Mouse (Mus musculus) ES-CJ7 (cell line): ENCODE data around the gene Dnajb12.
"Not testable (repeated sequence)": the region's sequence is repeated elsewhere in the genome, so short reads cannot be mapped to it uniquely, and the experiment has no call there.

Source experiments
- DNase-seq: peaks from one replicate; pipeline ENCODE4 v3.0.0; 2011; ENCODE audit warnings: low read depth, low spot score

Dnajb12 gene

DNA sequence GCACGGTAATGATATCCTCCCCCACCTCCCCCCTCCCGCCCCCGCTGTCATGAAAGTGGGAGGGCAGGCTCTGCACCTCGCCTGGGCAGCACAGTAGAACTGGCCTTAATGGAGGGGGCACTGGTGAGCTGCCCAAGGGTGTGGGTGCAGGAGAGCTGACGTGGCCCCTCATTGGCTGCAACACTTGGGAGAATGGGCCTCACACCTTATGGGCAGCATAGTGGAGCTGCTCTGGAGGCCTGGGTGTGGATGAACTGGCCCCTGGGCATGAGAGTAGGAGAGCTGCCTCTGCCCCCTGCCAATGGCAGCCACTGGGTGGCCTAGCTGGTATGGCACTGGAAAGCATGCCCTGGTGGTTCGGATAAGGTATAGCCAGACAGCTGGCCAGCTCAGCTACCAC lies 9.3 kb upstream of the Dnajb12 start:
- DNase-seq: no peak

DNA sequence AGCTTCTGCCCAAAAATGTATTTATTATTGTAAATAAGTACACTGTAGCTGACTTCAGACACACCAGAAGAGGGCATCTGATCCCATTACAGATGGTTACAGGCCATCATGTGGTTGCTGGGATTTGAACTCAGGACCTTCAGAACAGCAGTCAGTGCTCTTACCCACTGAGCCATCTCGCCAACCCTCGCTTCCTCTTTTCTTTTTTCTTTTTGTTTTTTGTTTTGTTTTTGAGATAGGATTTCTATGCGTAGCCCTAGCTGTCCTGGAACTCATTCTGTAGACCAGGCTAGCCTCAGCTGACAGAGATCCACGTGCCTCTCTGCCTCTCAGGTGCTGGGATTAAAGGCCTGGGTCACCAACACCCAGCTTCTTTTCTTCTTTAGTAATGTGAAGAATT lies 6.7 kb upstream of the Dnajb12 start:
- DNase-seq: not testable (repeated sequence)

DNA sequence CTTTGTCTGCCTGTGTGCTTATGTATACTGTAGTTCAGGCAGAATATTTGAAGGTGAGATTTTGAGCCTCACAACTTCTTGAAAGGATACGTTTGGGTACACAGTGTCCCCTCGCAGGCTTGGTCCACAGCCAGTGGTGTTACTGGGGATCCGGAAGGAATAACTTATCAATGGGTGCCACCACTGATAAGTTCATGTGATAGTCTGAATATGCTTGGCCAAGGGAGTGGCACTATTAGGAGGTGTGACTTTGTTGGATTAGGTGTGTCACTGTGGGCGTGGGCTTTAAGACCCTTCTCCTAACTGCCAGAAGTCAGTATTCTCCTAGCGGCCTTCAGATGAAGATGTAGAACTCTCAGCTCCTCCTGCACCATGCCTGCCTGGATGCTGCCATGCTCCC lies 6.2 kb upstream of the Dnajb12 start:
- DNase-seq: no peak

DNA sequence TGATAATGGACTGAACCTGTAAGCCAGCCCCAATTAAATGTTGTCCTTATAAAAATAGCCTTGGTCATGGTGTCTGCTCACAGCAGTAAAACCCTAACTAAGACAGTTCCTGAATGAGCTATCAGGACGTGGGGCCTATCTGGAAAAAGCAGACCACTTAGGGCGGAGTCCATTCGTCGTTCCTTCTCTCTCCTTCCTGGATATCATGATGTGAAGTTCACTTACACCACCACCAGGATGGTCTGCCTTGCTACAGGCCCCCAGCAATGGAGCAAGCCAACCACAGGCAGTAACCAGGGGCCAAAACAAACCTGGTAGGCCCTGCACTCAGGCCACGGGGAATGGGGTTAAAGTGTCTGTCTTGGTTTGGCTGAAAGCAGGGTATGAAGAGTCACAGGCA lies 5.7 kb upstream of the Dnajb12 start:
- no peak for DNase-seq

DNA sequence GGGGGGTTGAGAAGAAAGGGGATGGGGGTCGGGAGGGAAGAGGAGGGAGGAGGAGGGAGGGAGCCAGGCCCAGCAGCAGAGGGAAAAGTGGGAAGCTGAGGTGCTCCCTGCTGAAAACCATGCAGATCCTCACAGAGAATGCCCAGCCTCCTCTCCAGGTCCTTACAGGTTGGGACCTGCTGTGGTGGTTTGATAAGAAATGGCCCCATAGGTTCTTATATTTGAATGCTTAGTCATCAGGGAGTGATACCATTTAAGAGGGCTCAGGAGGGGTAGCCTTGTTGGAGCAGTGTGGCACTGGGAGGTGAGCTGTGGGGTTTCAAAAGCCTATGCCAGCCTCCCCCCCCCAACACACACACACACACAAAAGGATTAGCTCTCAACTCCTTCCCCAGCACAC lies 4.0 kb upstream of the Dnajb12 start:
- no peak for DNase-seq

DNA sequence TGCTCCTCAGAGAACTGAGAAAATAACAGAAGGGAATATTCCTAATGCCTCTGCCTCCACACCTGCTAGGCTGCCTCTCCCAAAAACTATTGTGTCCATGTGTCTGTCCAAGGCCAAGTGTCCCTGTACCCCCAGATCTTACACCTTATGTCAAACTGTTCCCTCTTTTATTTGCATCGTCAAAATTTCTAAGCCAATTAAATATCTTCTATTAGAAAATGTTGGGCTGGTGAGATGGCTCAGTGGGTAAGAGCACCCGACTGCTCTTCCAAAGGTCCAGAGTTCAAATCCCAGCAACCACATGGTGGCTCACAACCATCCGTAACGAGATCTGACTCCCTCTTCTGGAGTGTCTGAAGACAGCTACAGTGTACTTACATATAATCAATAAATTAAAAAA lies 2.7 kb upstream of the Dnajb12 start:
- not testable (repeated sequence) for DNase-seq

DNA sequence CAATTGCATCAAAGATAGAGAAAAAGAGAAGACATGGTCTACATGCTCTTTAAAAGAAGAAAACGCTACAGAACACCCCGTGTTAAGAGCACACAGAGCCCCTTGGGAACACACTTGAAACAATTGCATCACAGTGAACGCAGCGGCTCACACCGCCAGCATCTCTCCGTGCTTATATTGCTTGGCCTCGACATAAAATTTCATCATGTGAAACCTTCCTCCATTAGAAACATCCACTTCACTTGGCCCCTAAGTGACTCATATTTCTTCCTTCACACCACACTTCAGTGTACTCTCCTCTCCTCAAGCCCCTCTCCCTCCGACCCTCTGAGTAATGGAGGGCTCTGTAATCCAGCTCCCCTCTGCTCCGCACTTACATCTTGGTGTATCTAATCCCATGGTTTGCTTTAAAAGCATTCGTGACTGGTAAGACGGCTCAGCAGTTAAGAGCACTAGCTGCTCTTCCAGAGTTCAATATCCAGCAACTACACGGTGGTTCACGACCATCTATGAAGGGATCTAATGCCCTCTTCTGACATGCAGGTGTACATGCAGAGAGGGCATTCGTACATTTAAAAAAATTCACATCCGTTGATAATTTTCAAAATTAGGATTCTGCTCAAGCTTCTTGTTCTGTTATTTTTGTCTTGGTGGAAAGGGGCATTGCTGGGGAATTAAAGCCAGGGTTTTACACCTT lies 1.8 kb upstream of the Dnajb12 start:
- DNase-seq: no peak

DNA sequence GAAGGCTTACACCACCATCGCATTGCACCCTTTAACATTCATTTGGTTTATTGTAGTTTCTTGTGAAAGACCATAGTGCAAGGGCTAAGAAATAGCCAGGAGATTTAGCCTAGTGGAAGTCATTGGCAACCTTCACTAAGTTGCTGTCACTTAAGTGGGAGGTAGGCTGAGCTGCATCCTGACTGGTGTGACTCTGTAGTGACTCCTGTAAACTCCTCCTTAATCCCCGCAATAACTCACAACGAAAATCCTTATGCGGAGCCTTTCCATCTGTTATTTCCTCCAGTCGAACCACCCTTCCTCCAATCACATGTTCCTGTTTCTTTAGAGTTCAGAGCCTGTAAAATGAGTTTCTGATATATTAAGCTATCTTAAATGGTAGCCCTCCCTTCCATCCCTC lies 533 bp upstream of the Dnajb12 start:
- DNase-seq: no peak

DNA sequence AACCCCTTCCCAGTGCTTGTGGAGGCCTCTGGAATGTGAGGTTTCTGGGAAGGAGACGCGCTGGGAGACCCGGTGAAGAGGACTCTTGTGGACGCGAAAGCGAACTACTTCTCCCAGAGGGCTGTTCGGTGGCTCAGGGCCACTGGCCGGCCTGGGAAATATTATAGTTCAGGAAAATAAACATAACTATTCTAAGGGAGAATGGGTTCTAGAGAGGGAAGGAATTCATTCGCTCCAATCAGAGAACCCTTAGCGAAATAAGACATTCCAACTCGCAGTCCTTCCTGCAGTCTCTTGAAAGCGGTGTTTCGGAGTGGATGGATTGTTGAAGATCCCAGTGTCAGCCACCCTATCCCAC lies 652 bp downstream of the Dnajb12 start:
- DNase-seq: no peak

DNA sequence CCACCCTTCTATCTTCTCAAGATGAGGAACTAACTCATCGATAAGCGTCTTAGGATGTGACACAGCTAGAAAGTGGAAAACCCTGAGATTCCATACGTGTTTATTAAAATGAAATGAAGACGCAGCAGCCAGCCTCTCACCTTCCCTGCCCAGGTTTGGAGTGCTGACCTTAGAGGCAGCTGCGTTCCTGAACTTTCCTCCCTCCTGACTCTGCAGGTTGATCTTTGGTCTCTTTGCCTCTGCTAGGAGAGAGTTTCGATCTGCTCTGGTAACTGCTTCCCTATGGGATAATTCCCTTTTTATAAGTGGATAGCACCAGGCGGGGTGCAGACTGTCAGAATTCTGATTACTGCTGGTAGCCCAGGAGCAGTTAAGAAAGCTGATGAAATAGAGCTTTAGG lies 1.5 kb downstream of the Dnajb12 start:
- DNase-seq: no peak

DNA sequence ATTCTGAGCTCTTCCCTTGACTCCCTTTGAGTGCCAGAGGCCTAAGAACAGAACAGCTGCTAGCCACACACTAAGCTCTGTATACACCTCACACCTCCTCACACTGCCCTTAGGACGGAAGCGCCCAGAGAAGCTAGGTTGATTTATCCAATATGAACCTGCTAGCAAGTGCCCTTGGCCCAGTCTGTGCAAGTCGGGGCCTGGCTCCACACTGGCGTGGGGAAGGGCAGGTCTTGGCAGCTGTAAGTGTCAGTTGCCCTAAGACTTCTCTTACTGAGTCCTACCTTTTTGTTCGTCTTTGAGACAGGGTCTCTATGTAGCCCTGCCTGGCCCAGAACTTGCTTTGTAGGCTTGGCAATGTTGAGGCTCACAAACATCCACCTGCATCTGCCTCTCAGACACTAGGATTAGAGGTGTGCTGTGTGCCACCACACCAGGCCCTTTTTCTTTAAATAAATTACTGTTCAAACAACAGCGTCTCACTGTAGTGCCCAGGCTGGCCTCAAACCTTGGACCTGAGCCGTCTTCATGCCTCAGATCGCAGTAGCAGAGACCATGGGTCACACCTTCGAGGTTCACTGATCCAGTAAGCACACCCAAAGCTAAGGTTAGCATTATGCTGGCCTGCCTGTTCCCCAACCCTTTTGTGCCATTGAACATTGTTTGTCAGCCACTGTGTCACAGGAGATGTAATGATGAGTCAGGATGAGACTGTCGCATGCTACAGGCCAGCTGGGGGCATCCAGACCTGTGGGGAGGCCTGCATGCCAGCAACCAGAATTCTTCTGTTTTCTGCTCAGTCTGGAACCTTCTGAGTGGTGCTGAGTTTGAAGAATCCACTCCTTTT lies 5.2 kb downstream of the Dnajb12 start:
- DNase-seq: no peak

DNA sequence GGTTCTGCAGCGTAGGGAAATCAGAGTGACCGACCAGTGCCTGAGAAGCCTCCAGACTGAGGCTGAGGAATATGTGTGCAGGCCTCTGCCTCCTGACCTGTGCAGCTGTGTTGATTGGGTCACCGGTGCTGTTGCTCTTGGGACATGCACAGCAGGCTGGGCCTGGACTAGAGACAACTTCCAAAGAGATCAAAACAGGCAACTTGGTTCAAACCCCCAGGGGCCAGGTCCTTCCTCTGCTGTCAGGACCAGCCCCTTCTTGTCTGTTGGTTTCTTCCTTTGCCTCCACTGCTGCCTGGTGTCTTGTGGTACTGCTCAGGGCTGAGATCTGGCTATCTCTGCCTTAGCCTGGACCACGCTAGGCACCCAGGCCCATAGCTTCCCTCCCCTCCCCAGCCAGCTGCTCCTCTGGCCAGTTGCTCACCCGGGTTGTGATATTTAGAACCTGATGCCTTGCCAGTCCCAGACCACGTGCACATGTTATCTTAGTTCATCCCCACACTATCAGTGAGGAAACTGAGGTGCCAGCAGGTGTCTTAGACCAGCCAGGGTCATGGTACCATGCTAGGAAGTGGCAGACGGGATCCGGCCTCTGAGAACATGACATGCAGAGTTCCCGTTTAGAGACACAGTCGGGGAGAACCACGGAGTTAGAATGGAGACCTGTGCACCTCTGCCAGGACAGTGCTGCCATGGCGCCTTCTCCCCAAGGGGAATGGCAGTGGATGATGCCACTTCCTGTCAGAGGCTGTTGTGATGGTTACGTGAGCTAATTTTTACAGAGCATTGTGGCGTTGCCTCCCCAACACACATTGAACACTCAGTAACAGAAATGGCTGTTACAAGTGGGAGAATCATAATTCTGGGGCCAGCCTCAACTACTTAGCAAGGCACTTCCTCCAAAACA lies 6.1 kb downstream of the Dnajb12 start:
- DNase-seq: no peak

DNA sequence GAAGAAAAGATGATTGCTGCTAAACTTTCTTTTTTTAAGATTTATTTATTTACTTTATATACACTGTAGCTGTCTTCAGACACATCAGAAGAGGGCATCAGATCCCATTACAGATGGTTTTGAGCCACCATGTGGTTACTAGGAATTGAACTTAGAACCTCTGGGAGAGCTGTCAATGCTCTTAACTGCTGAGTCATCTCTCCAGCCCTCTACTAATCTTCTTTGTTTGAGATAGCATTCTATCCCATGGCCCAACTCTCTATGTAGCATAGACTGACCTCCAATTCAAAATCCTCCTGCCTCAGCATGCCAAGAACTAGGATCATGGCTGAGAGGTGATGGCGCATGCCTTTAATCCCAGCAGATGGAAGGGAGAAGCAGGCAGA lies 6.7 kb downstream of the Dnajb12 start:
- no peak for DNase-seq

DNA sequence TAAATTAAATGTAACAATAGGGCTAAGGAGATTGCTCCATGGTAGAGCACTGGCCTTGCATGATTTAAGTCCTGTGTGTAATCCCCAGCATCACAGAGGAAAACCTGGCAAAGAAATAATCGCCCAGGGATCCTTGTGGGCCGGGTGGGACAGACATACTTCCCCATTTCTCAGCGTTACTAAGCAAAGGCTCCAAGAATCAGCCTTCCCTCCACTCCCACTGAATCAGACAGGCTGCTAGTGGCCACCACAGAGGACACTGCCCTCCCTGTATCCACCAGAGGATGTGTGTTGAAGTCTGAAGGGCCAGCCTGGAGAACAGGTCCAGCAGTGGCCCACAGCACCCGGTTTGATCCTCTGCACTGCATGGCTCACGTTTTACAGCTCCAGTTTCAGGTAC lies 8.1 kb downstream of the Dnajb12 start:
- DNase-seq: no peak

DNA sequence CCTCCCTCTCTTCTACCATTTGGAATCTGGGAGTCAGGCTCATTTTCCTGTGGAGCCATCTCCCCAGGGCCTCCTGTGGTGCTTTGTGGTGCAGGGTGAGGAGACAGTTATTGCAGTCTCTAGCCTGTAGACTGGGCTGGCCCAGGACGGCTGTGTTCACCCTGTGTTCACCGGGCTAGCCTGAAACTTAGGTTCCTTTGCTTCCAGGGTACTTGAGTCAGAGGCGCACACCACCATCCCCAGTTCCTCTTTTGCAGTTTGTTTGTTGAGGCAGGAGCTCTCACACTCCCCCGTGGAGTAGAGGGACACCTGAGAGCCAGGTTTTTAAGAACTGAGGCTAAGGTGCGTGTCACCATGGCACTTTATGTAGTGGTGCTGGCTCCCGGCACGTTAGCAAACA lies 10.0 kb downstream of the Dnajb12 start:
- DNase-seq: no peak

DNA sequence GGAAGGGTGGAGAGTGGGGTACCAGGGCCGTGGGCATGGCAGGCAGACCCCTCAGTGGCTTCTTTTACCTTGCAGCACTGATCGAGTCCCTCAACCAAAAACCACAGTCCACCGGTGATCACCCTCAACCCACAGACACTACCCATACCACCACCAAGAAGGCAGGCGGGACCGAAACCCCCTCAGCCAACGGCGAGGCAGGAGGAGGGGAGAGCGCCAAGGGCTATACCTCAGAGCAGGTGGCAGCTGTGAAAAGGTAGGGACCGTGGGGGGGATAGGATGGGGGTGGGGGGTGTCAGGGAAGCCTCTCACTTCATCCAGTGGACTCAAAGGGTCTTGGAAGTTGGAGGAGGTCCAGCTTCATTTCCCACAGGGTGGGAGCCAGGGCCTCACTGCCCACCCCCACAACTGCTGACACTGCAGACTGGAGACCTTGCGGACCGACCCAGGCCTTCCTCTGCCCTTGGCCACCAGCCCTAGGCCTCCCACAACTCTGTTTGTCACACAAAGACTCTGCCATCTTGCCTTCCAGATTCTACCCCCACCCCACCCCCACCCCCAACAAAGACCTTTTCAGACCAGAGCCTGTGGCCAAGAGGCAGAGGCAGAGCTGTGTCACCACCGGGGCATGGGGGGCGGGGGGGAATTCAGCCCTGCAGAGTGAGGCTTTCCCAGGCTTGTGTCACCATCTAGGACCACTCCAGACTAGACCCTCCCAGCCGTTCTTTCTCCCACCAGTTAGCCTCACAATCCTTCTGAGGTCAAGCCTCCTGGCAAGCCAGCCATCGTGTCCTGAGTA lies 10.8 kb downstream of the Dnajb12 start:
- DNase-seq: no peak

DNA sequence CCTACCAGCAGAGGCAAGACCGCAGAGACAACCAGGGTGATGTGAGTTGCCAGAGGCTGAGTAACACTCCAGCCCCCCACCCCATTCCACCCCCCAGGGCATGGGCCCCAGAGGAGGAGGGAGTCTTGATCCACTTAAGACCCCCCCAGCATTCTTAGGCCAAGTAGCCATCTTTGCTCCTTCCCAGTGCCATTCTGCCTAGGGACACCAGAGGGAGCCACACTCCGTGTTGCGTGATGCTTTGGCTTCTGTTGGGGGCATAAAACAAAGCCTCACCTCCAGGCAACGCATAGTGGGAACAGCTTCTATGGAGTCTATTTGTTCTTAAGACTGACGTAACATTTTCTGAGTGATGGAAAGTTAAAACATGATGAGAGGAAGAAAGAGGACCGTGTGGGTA lies 13.6 kb downstream of the Dnajb12 start:
- peak; percentile 72 for DNase-seq

DNA sequence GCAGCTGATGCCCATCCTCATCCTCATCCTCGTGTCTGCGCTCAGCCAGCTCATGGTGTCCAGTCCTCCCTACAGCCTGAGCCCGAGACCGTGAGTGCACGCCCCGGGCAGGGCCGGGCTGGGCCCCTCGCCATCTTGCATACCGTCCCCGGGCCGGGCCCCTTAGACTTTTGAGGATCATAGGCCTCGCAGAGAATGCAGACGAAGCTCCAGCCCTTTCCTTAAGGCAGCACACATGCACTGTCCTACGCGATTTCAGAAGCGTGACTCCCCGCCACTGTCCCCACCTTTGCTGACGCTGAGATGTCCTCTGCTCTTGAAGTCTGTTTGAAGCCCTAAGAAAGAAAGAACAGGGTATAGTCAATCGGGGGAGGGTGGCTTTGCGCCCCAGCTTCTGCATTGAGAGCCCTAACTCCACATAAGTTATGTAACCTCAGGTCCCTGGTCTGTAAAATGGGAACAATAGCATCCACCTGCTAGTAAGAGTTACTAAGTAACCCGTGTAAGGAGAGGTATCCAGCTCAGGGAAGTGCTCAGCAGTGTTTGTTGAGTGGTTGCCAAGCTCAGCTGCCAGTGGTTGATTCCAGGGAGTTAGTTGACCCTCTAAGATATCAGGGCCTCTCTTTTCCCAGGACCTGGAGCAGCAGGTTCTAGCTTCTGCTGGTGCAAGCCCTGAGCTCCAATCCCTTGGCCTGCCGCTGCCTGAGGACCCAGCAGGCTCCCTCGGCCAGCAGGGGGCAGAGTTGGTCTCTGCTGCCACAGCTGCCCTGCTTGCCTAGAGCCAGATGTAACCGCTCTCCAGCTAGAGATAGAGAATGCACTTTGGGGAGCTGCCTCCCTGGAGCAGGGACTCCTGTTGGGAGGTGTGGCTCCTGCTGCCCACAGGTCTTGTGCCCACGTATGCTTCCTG lies 15.2 kb downstream of the Dnajb12 start:
- DNase-seq: peak; percentile 75

DNA sequence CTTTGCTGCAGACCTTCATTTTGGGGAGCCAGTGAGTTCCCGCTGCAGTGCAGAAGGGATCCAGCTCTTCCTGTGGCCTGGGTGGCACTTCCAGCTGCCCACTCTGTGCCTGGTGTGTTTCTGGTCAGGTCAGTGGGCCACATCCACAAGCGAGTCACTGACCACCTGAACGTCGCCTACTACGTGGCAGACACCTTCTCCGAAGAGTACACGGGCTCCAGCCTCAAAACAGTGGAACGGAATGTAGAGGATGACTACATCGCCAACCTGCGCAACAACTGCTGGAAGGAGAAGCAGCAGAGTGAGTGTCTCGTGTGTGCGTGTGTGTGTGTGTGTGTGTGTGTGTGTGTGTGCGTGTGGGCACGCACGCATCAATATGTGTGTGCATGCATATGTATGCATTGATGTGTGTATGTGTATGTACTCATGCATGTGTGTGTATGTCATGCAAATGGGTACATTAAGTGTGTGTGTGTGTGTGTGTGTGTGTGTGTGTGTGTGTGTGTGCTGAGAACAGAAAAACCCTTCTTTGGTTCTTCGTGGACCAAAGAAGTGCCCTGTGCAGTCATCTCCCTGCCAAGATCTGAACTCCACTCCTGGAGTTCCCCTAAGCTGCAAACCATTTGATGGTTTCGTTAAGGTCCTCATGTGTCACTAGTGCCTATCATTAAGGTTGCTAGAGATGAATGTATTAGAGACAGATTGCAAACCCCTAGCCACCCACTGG lies 16.3 kb downstream of the Dnajb12 start:
- DNase-seq: no peak

DNA sequence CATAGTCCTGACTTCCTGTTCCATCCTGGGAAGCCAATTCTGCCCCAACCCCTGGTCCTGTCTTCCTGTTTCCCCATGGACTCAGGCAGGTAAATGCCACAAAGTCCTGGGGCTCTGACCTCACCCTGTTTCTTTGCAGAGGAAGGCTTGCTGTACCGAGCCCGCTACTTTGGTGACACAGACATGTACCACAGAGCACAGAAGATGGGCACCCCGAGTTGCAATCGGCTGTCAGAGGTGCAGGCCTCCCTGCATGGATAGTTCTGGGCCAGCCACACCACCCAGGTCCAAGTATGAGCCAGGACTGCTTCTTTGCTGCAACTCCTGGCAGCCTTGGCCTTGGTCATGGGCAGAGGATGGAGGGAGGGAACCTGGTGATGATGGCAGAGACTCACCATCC lies 16.9 kb downstream of the Dnajb12 start:
- DNase-seq: no peak
